ENCODE assay signal across 12 mouse cellular contexts in the genomic region with DNA sequence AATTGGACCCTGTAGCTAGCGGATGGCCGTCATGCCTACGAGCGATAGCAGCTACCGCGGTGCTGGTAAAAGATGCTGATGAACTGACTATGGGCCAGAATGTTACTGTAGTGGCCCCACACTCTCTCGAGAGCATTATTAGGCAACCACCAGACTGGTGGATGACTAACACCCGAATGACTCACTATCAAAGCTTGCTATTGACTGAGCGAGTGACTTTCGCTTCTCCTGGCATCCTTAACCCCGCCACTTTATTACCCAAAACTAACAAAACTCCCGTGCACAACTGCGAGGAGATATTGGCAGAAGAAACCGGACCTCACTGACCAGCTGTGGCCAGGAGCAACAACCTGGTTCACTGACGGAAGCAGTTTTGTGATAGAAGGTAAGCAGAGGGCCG. TPM values are rescaled to one million over a fixed set of nuclear protein-coding genes. Genes with fewer than 3 reads are reported as not detected.
DNase-seq lines count a peak whose midpoint lies in the region; ATAC-seq lines count a peak whose summit lies in the region.
"Had no signal": no experiment of that assay in that cellular context is flagged by ENCODE, and none has a peak within 500 bp of the region (broad histone marks: within the 10 kb centered on the region; RNA-seq: fewer than 3 reads in every experiment).

No protein-coding gene starts in this region.

- peak; percentile 67 for DNase-seq in adrenal gland, adult 2 months
- DNase-seq in adrenal gland, postnatal 4 days (ENCODE audit: low spot score in 2 of 2) = no peak
- DNase-seq in urinary bladder, postnatal 14 days (ENCODE audit: low spot score) = peak; percentile 42
- no peak for DNase-seq in urinary bladder, adult 2 months (ENCODE audit: low spot score)
- DNase-seq in lung, postnatal 10 days = peak; percentile 44
- no peak for DNase-seq in layer of hippocampus, adult 11-12 months (ENCODE audit: low spot score)
- DNase-seq in left cerebral cortex, postnatal 10 days (ENCODE audit: extremely low spot score in 1 of 2, low spot score in 2 of 2) = no peak
- DNase-seq: thymus, postnatal 25 days had no signal

- intact Hi-C loops in left cerebral cortex, postnatal 10 days (cut with DNase I) = no loop called here

- ATAC-seq in monocyte, adult 5-6 weeks (replicated peaks; ENCODE audit: insufficient number of reproducible peaks, low FRiP score, low TSS enrichment, poor library complexity, severe bottlenecking) = no peak

RNA-seq across cellular contexts. Expression of a gene that starts 12.6 kb away (rescaled TPM):
- 10 to 100 TPM; 10.5 to 15.3 TPM for total RNA-seq in adrenal gland, adult 2 months (2021)
- polyA plus RNA-seq in adrenal gland, adult 2 months (2012; rRNA removed) = 0.33 and 1.5 TPM in 2 replicates
- 10 to 100 TPM in 1 of 2 experiments, 1 to 10 TPM in 1; 6.1 to 12.9 TPM for total RNA-seq in adrenal gland, postnatal 4 days (2021)
- 5.1 and 5.9 TPM in 2 replicates for polyA plus RNA-seq in urinary bladder, adult 2 months (2012; rRNA removed)
- not detected in 3 replicates for total RNA-seq in monocyte, adult 5-6 weeks (2017)
- 1 to 10 TPM in 1 of 2 experiments, not detected in 1; 1.2 TPM for total RNA-seq in left cerebral cortex, postnatal 10 days (2021)

RNA-seq across cellular contexts. Expression of a gene that starts 22.1 kb away (rescaled TPM):
- 10 to 100 TPM; 13.2 to 13.8 TPM for total RNA-seq in adrenal gland, adult 2 months (2021)
- polyA plus RNA-seq in adrenal gland, adult 2 months (2012; rRNA removed) = 6.8 and 7.1 TPM in 2 replicates
- 10 to 100 TPM; 13.7 to 15.4 TPM for total RNA-seq in adrenal gland, postnatal 4 days (2021)
- 17.0 and 18.9 TPM in 2 replicates for polyA plus RNA-seq in urinary bladder, adult 2 months (2012; rRNA removed)
- total RNA-seq in monocyte, adult 5-6 weeks (2017) = 1.8 to 6.3 TPM (median 4.6 TPM) in 3 replicates
- 1 to 10 TPM in 1 of 2 experiments, under 1 TPM in 1; 0.77 to 1.3 TPM for total RNA-seq in left cerebral cortex, postnatal 10 days (2021)

RNA-seq across cellular contexts. Expression of a gene that starts 37.9 kb away (rescaled TPM):
- not detected for total RNA-seq in adrenal gland, adult 2 months (2021)
- not detected in 2 replicates for polyA plus RNA-seq in adrenal gland, adult 2 months (2012; rRNA removed)
- total RNA-seq in adrenal gland, postnatal 4 days (2021) = not detected
- polyA plus RNA-seq in urinary bladder, adult 2 months (2012; rRNA removed) = not detected in 2 replicates
- not detected in 3 replicates for total RNA-seq in monocyte, adult 5-6 weeks (2017)
- total RNA-seq in left cerebral cortex, postnatal 10 days (2021) = not detected
- total RNA-seq: left cerebral cortex, adult 8-10 months had no signal
- polyA plus RNA-seq: heart, embryonic 13.5 days; large intestine, adult 2 months had no signal

Comparison
In these comparisons a context has a peak if more than half of its experiments do, and no peak if none do; other contexts are left out.
1. DNase-seq: peak in adrenal gland, adult 2 months (single experiment), urinary bladder, postnatal 14 days (single experiment) and lung, postnatal 10 days (single experiment); none in adrenal gland, postnatal 4 days (0 of 2), urinary bladder, adult 2 months (single experiment), layer of hippocampus, adult 11-12 months (single experiment) and left cerebral cortex, postnatal 10 days (0 of 2).